Mouse (Mus musculus): Measurements from ENCODE around the gene Susd1.

GRCm38 (mm10) chr4:59400931-59401330 lies 37.5 kb downstream of the Susd1 start:
- TF ChIP-seq POLR2A (IDR thresholded peaks at IDR 0.05; ENCODE audit: borderline replicate concordance, insufficient read depth, low read length) (no peak), CTCF (IDR thresholded peaks at IDR 0.05; ENCODE audit: borderline replicate concordance, insufficient read depth, low read depth, low read length) (no peak)

Data from cerebellum, adult 2 months (tissue).